Mouse (Mus musculus) myocyte (in vitro differentiated cells): Measurements from ENCODE around the gene Afg3l1. TPM values are rescaled to one million over a fixed set of nuclear protein-coding genes. Genes with fewer than 3 reads are reported as not detected.
A peak's percentile ranks its signal among the peaks of the same experiment; 100 is the strongest.
"Not testable (repeated sequence)": the region's sequence is repeated elsewhere in the genome, so short reads cannot be mapped to it uniquely, and the experiment has no call there.

ENCODE experiments used
- H3K27me3 ChIP-seq: one replicate; pipeline ENCODE4 v1.6.1; 2011; ENCODE audit not compliant: control insufficient read depth, insufficient read depth, insufficient read length
- H3K36me3 ChIP-seq: one replicate; pipeline ENCODE4 v1.6.1; 2011; ENCODE audit not compliant: control insufficient read depth, insufficient read depth
- H3K4me2 ChIP-seq: one replicate; pipeline ENCODE4 v1.6.1; 2011; ENCODE audit warnings: low read depth, control low read depth
- H3K4me3 ChIP-seq: one replicate; pipeline ENCODE4 v1.5.1; 2011; ENCODE audit warnings: mild to moderate bottlenecking, control low read depth, moderate library complexity
- H3K79me2 ChIP-seq: one replicate; pipeline ENCODE4 v1.6.1; 2011; ENCODE audit not compliant: control insufficient read depth, insufficient read depth
- H3ac ChIP-seq: one replicate; pipeline ENCODE4 v1.6.1; 2011; ENCODE audit not compliant: control insufficient read depth, insufficient read length
- CEBPB ChIP-seq: IDR thresholded peaks from 2 replicates; pipeline ENCODE4 v1.6.1; 2011; ENCODE audit warnings: mild to moderate bottlenecking, moderate library complexity; ENCODE audit not compliant: poor library complexity, insufficient read depth, severe bottlenecking
- MAX ChIP-seq: IDR thresholded peaks from one replicate; pipeline ENCODE4 v1.6.1; 2011; ENCODE audit warnings: low read depth, mild to moderate bottlenecking, control low read depth
- MYOD1 ChIP-seq, 3 experiments: IDR thresholded peaks; one replicate each; pipeline ENCODE4 v1.6.1; 2011; ENCODE audit warnings: control low read depth in 2 of 3, low read depth in 2 of 3, mild to moderate bottlenecking in 2 of 3, moderate library complexity in 1 of 3; ENCODE audit not compliant: insufficient read length in 2 of 3, control insufficient read depth in 1 of 3
- MYOG ChIP-seq, 3 experiments: IDR thresholded peaks; one replicate each; pipeline ENCODE4 v1.6.1; 2011; ENCODE audit warnings: control low read depth in 2 of 3, low read depth in 2 of 3, mild to moderate bottlenecking in 2 of 3; ENCODE audit not compliant: insufficient read length in 2 of 3, control insufficient read depth in 1 of 3, insufficient read depth in 1 of 3
- POLR2A ChIP-seq: IDR thresholded peaks from one replicate; pipeline ENCODE4 v1.6.1; 2011; ENCODE audit warnings: low read depth, mild to moderate bottlenecking, control low read depth, moderate library complexity; ENCODE audit not compliant: insufficient read length
- POLR2AphosphoS2 ChIP-seq: IDR thresholded peaks from one replicate; pipeline ENCODE4 v1.6.1; 2011; ENCODE audit warnings: low read depth, control low read depth; ENCODE audit not compliant: insufficient read length
- REST ChIP-seq: IDR thresholded peaks from one replicate; pipeline ENCODE4 v1.6.1; 2011; ENCODE audit warnings: mild to moderate bottlenecking, control low read depth, moderate library complexity; ENCODE audit not compliant: insufficient read depth, insufficient read length
- TCF12 ChIP-seq: IDR thresholded peaks from one replicate; pipeline ENCODE4 v1.6.1; 2011; ENCODE audit warnings: mild to moderate bottlenecking, control low read depth; ENCODE audit not compliant: poor library complexity, insufficient read depth, severe bottlenecking
- TCF3 ChIP-seq: IDR thresholded peaks from one replicate; pipeline ENCODE4 v1.6.1; 2011; ENCODE audit warnings: low read depth, control low read depth; ENCODE audit not compliant: insufficient read length
- polyA plus RNA-seq: library from polyadenylated mRNA; unstranded; fragments of >200 nt; fragmentation: generic; extraction: Trizol; gene quantifications from one replicate; pipeline ENCODE4 v1.2.1, GENCODE M21; 2012; ENCODE audit warnings: missing spikeins

Afg3l1 gene
- polyA plus RNA-seq, 1 experiment = 35.0 TPM

- no peak overlapping the region for H3ac ChIP-seq
- H3K27me3 ChIP-seq = no peaks in the 10 kb centered on the region
- no peak overlapping the region for H3K4me3 ChIP-seq
- H3K79me2 ChIP-seq = no peaks in the 10 kb centered on the region
- TF ChIP-seq MAX (no peak), MYOG (IDR thresholded peaks at IDR 0.05; ENCODE audit: control insufficient read depth in 1 of 3, insufficient read depth in 1 of 3, insufficient read length in 2 of 3, low read depth in 2 of 3) (peak in 2 of 3 experiments; percentile 19 to 88), TCF3 (peak; percentile 19), POLR2A (no peak), MYOD1 (IDR thresholded peaks at IDR 0.05; ENCODE audit: control insufficient read depth in 1 of 3, insufficient read length in 2 of 3, low read depth in 2 of 3) (peak in 2 of 3 experiments; percentile 58 to 78), TCF12 (peak; percentile 41)
- peak overlapping the region; percentile 18 for H3K4me2 ChIP-seq
- peaks cover 29% of the 10 kb centered on the region for H3K36me3 ChIP-seq
Measured at GRCm38 (mm10) chr8:123527720-123528489, 50.2 kb downstream of the Afg3l1 start.

DNA sequence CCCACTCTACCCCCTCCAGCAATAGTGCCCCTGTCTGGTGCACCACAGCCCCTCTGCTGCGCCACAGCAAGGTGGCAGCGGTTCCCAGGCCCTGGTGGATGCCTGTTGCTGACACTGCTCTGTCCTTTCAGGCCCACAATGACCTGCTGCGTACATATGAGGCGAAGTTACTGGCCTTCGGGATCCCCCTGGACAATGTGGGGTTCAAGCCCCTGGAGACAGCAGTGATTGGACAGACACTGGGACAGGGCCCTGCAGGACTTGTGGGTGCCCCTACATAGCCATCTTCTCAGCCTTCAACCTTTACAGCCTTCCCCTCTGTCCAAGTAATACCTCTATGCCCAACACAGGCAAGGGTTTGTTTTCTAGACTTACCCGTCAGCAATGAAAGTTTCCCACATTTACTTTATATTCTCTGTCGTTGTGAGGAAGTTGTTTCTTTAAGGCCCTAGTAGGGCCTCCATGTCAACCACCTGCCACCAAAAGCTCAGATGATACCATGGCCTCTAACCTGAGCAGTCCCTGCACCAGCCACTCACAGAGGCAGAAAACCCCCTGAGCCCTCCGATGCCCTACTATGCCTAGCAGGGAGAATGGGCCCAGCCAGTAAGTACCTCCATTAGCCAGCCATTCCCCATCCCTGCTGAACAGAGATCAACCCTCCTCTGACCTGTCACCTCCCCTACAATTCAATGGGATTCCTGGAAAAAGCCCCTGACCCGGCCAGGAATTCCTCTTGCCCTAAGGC lies 58.7 kb downstream of the Afg3l1 start:
- no peaks in the 10 kb centered on the region for H3K36me3 ChIP-seq

GRCm38 (mm10) chr8:123536990-123537380 lies 59.3 kb downstream of the Afg3l1 start:
- no peak for TF ChIP-seq TCF12
- no peak for TF ChIP-seq REST
- no peak for TF ChIP-seq MYOD1 (IDR thresholded peaks at IDR 0.05; ENCODE audit: control insufficient read depth in 1 of 3, insufficient read length in 2 of 3, low read depth in 2 of 3)
- Histone ChIP-seq H3K4me3 (no peak overlapping the region), H3K79me2 (no peaks in the 10 kb centered on the region), H3ac (no peak overlapping the region), H3K4me2 (no peak overlapping the region), H3K36me3 (no peaks in the 10 kb centered on the region), H3K27me3 (no peaks in the 10 kb centered on the region)

More for the DNA sequence above, 58.7 kb downstream of the Afg3l1 start:
- Histone ChIP-seq H3K4me3 (no peak overlapping the region), H3K27me3 (no peaks in the 10 kb centered on the region), H3K79me2 (no peaks in the 10 kb centered on the region), H3K4me2 (no peak overlapping the region), H3ac (no peak overlapping the region)
- no peak for TF ChIP-seq MYOD1 (IDR thresholded peaks at IDR 0.05; ENCODE audit: control insufficient read depth in 1 of 3, insufficient read length in 2 of 3, low read depth in 2 of 3)
- no peak for TF ChIP-seq POLR2AphosphoS2
- TF ChIP-seq CEBPB = no peak
- no peak for TF ChIP-seq MAX

GRCm38 (mm10) chr8:123537641-123538040 lies 59.9 kb downstream of the Afg3l1 start:
- H3ac ChIP-seq, H3K36me3 ChIP-seq, H3K4me2 ChIP-seq, H3K79me2 ChIP-seq, H3K4me3 ChIP-seq, H3K27me3 ChIP-seq: not testable (repeated sequence)

Other genes with a start within 250 kb of the Afg3l1 start
- gene Spata2l, start 241.7 kb upstream of the Afg3l1 start, polyA plus RNA-seq = 1.1 TPM
- gene Zfp276, start 223.7 kb upstream of the Afg3l1 start, polyA plus RNA-seq = 12.1 TPM
- gene Vps9d1, start 223.6 kb upstream of the Afg3l1 start, polyA plus RNA-seq = 12.7 TPM
- gene Fanca, start 159.3 kb upstream of the Afg3l1 start, polyA plus RNA-seq = 4.0 TPM
- 6.8 TPM for gene Spire2, start 145.2 kb upstream of the Afg3l1 start, polyA plus RNA-seq
- 177 TPM for gene Tcf25, start 104.2 kb upstream of the Afg3l1 start, polyA plus RNA-seq
- gene Mc1r, start 70.8 kb upstream of the Afg3l1 start, polyA plus RNA-seq = 0.02 TPM
- gene Tubb3, start 66.5 kb upstream of the Afg3l1 start, polyA plus RNA-seq = 85.5 TPM
- 19.6 TPM for gene Def8, start 54.4 kb upstream of the Afg3l1 start, polyA plus RNA-seq
- gene Dbndd1, start 37.6 kb downstream of the Afg3l1 start, polyA plus RNA-seq = 14.2 TPM
- 25.6 TPM for gene Gas8, start 40.9 kb downstream of the Afg3l1 start, polyA plus RNA-seq
- gene Rhou, start 176.0 kb downstream of the Afg3l1 start, polyA plus RNA-seq = 11.8 TPM